ENCODE assay signal across 20 mouse cellular contexts in the genomic region with DNA sequence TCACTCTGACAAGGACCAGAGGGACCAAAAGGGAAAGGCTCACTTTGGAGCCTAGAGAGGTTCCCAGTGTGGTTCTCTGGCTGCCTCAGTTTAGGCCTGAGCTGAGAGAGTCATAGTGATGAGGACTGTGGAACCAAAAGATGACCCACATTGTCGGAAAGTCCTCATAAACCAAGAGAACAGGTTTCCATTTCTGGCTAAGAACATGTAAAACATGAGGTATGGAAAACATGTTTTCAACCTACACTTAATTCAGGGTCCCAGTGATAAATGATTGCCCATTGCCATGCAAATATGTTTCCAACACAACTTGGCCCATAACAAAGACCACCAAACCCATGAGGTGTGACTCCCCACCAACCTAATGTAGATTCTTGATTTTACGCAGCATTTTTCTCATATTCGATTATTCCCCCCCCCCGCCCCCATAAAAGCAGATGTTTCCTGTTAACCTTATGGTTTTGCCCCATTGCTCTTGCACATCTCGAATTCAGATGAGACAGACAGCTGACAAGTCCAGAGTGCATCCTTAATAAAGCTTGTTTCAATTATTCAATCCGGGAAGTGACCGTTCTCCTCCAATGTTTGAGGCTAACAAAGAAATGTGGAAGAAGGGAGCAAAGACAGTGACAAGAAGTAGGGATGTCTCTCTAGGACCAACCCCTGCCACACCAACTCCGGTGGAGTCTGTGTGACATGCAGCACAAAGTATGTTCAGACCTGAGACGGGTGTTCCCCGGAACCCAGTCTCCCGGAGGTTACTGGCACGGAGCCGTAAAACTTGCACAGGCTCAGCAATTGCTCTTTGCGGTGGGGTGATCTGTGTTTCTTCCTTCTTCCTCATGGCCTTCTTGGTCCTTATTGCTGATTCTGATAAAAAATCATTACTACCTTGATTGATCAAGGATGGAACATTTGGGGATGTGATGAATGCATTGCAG.
DNase-seq lines count a peak whose midpoint lies in the region; ATAC-seq and TF ChIP-seq lines count a peak whose summit lies in the region.
"Had no signal": no experiment of that assay in that cellular context is flagged by ENCODE, and none has a peak within 500 bp of the region (broad histone marks: within the 10 kb centered on the region; RNA-seq: fewer than 3 reads in every experiment).

No protein-coding gene starts in this region.

- dilution Hi-C loops in CH12.LX (cut with MboI; ENCODE audit: extremely low pct_ligation_motif_present, extremely low pct_unique_long_range_greater_than_20kb, low sequenced_read_pairs): no loop called here

- ATAC-seq in lung, postnatal 0 days: no peak
- ATAC-seq: forebrain, embryonic 13.5 days; forebrain, postnatal 0 days; hindbrain, postnatal 0 days; intestine, embryonic 15.5 days had no signal

- H3K9me3 ChIP-seq in lung, postnatal 0 days (ENCODE audit: low read length): no peaks in the 10 kb centered on the region
- no peaks in the 10 kb centered on the region for H3K9me3 ChIP-seq in CH12.LX (replicated peaks; ENCODE audit: low read length)
- H3K9me3 ChIP-seq: embryonic facial prominence, embryonic 12.5 days; forebrain, embryonic 13.5 days; heart, embryonic 12.5 days; hindbrain, embryonic 13.5 days; intestine, embryonic 15.5 days had no signal

- H3K79me2 ChIP-seq in CH12.LX (replicated peaks; ENCODE audit: control insufficient read depth, extremely low read depth, insufficient read depth, poor library complexity, severe bottlenecking): peaks cover 12% of the 10 kb centered on the region

- no peak for TF ChIP-seq CTCF in lung, postnatal 0 days (IDR thresholded peaks at IDR 0.05)
- no peak for TF ChIP-seq CTCF in CH12.LX (conservative IDR thresholded peaks at IDR 0.05 in 1 of 2, IDR thresholded peaks at IDR 0.05 in 1 of 2; ENCODE audit: low read depth in 2 of 2, low read length in 2 of 2)
- TF ChIP-seq CTCF in small intestine, adult 2 months (IDR thresholded peaks at IDR 0.05; ENCODE audit: extremely low read depth, insufficient read length, insufficient replicate concordance, low read depth, low read length): no peak

- peak; percentile 49 for DNase-seq in lung, postnatal 36 days
- no peak for DNase-seq in lung, postnatal 0 days (ENCODE audit: low spot score)
- peak; percentile 46 to 51 for DNase-seq in B cell, adult 2 months
- DNase-seq in CH12.LX (ENCODE audit: extremely low read depth): peak; percentile 72
- no peak for DNase-seq in right cerebral cortex, postnatal 36 days (ENCODE audit: low spot score in 2 of 2)
- DNase-seq in heart, postnatal 4 days: no peak
- DNase-seq: adrenal gland, postnatal 10 days; cerebellum, adult 11-12 months; cerebellum, adult 9-10 months; cerebellum, postnatal 25 days; forebrain, postnatal 0 days; gastrocnemius, postnatal 14 days; heart, postnatal 36 days had no signal

- 88% methylated on average over 14 of the region's 14 CpGs for WGBS in lung, postnatal 0 days
- WGBS in small intestine, adult 2 months: 39% methylated on average over 14 of the region's 14 CpGs

- TF ChIP-seq POLR2A in CH12.LX (IDR thresholded peaks at IDR 0.05; ENCODE audit: low read depth, low read length): peak; percentile 24; the same call in 1 of the 2 replicates
- TF ChIP-seq POLR2A in small intestine, adult 2 months (IDR thresholded peaks at IDR 0.05; ENCODE audit: low read depth, low read length): no peak

- in situ Hi-C loops in CH12.LX (cut with MboI; ENCODE audit: low pct_ligation_motif_present, low pct_unique_long_range_greater_than_20kb, low sequenced_read_pairs): no loop called here

- TF ChIP-seq RAD21 in CH12.LX (IDR thresholded peaks at IDR 0.05; ENCODE audit: low read depth, low read length): no peak; the same call in 1 of the 2 replicates

- no peaks in the 10 kb centered on the region for H3K36me3 ChIP-seq in lung, postnatal 0 days (ENCODE audit: insufficient read depth, low read length)
- no peaks in the 10 kb centered on the region for H3K36me3 ChIP-seq in CH12.LX (replicated peaks in 1 of 2; ENCODE audit: control insufficient read depth in 1 of 2, insufficient read depth in 1 of 2, low read length in 1 of 2)
- H3K36me3 ChIP-seq in small intestine, adult 2 months (ENCODE audit: control insufficient read depth, insufficient read depth, low read length): no peaks in the 10 kb centered on the region
- H3K36me3 ChIP-seq: embryonic facial prominence, embryonic 12.5 days; heart, embryonic 12.5 days; hindbrain, embryonic 13.5 days; intestine, embryonic 15.5 days had no signal

- H3K4me2 ChIP-seq in lung, postnatal 0 days (replicated peaks; ENCODE audit: low read depth, low read length): no peak overlapping the region
- H3K4me2 ChIP-seq in CH12.LX (ENCODE audit: insufficient read depth, low read depth, poor library complexity, severe bottlenecking): peak overlapping the region; percentile 62
- H3K4me2 ChIP-seq: embryonic facial prominence, embryonic 12.5 days; forebrain, embryonic 13.5 days; heart, embryonic 12.5 days; hindbrain, embryonic 13.5 days; intestine, embryonic 15.5 days had no signal

- no peak overlapping the region for H3K27ac ChIP-seq in lung, postnatal 0 days (ENCODE audit: low read length)
- peak overlapping the region; percentile 95 for H3K27ac ChIP-seq in CH12.LX (ENCODE audit: insufficient read depth, low read depth)
- H3K27ac ChIP-seq in small intestine, adult 2 months (ENCODE audit: insufficient read depth, low read depth, low read length): peak overlapping the region; percentile 82
- H3K27ac ChIP-seq: embryonic facial prominence, embryonic 12.5 days; forebrain, embryonic 13.5 days; hindbrain, embryonic 13.5 days; hindbrain, postnatal 0 days; intestine, embryonic 15.5 days had no signal

- TF ChIP-seq EP300 in lung, postnatal 0 days (IDR thresholded peaks at IDR 0.05): no peak
- TF ChIP-seq EP300 in CH12.LX (IDR thresholded peaks at IDR 0.05; ENCODE audit: low read length): peak; percentile 82

- no peaks in the 10 kb centered on the region for H3K27me3 ChIP-seq in lung, postnatal 0 days (replicated peaks; ENCODE audit: insufficient read depth, low read length)
- no peaks in the 10 kb centered on the region for H3K27me3 ChIP-seq in CH12.LX (replicated peaks)
- no peaks in the 10 kb centered on the region for H3K27me3 ChIP-seq in small intestine, adult 2 months (ENCODE audit: control insufficient read depth, insufficient read depth, low read length)
- H3K27me3 ChIP-seq: embryonic facial prominence, embryonic 12.5 days; forebrain, embryonic 13.5 days; heart, embryonic 12.5 days; hindbrain, embryonic 13.5 days; intestine, embryonic 15.5 days had no signal

- no peak overlapping the region for H3K9ac ChIP-seq in lung, postnatal 0 days (replicated peaks; ENCODE audit: low read depth)
- H3K9ac ChIP-seq in CH12.LX (ENCODE audit: insufficient read depth, low read depth): peak overlapping the region; percentile 59
- H3K9ac ChIP-seq: embryonic facial prominence, embryonic 12.5 days; forebrain, embryonic 13.5 days; forebrain, postnatal 0 days; heart, embryonic 12.5 days; hindbrain, embryonic 13.5 days; intestine, embryonic 15.5 days had no signal

- no peaks in the 10 kb centered on the region for H3K4me1 ChIP-seq in lung, postnatal 0 days (ENCODE audit: insufficient read depth, low read depth, low read length)
- H3K4me1 ChIP-seq in CH12.LX (ENCODE audit: control insufficient read depth in 1 of 2, insufficient read depth in 2 of 2): peaks cover 29 to 69% of the 10 kb centered on the region in 2 experiments
- H3K4me1 ChIP-seq in small intestine, adult 2 months (ENCODE audit: control insufficient read depth, insufficient read depth, insufficient read length, low read length): peaks cover 34% of the 10 kb centered on the region; the same call in 1 of the 2 replicates

- H3K4me3 ChIP-seq in lung, postnatal 0 days (ENCODE audit: low read depth, low read length): no peak overlapping the region
- no peak overlapping the region for H3K4me3 ChIP-seq in CH12.LX (replicated peaks in 1 of 3; ENCODE audit: low read depth in 2 of 3, low read length in 2 of 3, poor library complexity in 1 of 3)
- no peak overlapping the region for H3K4me3 ChIP-seq in small intestine, adult 2 months (ENCODE audit: low read depth, low read length)
- H3K4me3 ChIP-seq: embryonic facial prominence, embryonic 12.5 days; forebrain, embryonic 13.5 days; heart, embryonic 12.5 days; hindbrain, embryonic 13.5 days; intestine, embryonic 15.5 days had no signal

TF ChIP-seq in CH12.LX, 34 proteins besides CTCF, POLR2A, EP300 and RAD21 (continues in another document):
- TF ChIP-seq TBP (conservative IDR thresholded peaks at IDR 0.05; ENCODE audit: low read depth, low read length) (0 out of 2 replicates have a peak, but pooled peaks have one; percentile 55), MAZ (IDR thresholded peaks at IDR 0.05; ENCODE audit: low read depth, low read length) (no peak), ELF1 (IDR thresholded peaks at IDR 0.05; ENCODE audit: low read depth, low read length) (peak; percentile 65), CHD2 (IDR thresholded peaks at IDR 0.05; ENCODE audit: low read length) (peak; percentile 68; the same call in 1 of the 2 replicates), SIN3A (IDR thresholded peaks at IDR 0.05; ENCODE audit: low read length) (no peak), ZNF384 (IDR thresholded peaks at IDR 0.05; ENCODE audit: low read depth, low read length) (no peak), E2F4 (IDR thresholded peaks at IDR 0.05; ENCODE audit: insufficient replicate concordance, low read depth, low read length) (no peak), ZMIZ1 (IDR thresholded peaks at IDR 0.05; ENCODE audit: low read depth, low read length) (no peak), KAT2A (IDR thresholded peaks at IDR 0.05; ENCODE audit: insufficient replicate concordance, low read length) (no peak), TCF12 (IDR thresholded peaks at IDR 0.05; ENCODE audit: low read depth, low read length) (peak; percentile 82; the same call in 1 of the 2 replicates), GABPA (IDR thresholded peaks at IDR 0.05; ENCODE audit: insufficient replicate concordance, low read depth, low read length) (no peak), MAFK (IDR thresholded peaks at IDR 0.05; ENCODE audit: insufficient replicate concordance, low read length) (peak; percentile 48; the same call in 1 of the 2 replicates), USF1 (IDR thresholded peaks at IDR 0.05; ENCODE audit: low read depth, low read length) (no peak), HCFC1 (IDR thresholded peaks at IDR 0.05; ENCODE audit: low read depth, low read length) (no peak), PAX5 (IDR thresholded peaks at IDR 0.05; ENCODE audit: low read length) (no peak), BHLHE40 (IDR thresholded peaks at IDR 0.05; ENCODE audit: low read depth, low read length) (peak; percentile 38), CHD1 (IDR thresholded peaks at IDR 0.05; ENCODE audit: low read depth, low read length) (no peak; the same call in 1 of the 2 replicates), MEF2A (IDR thresholded peaks at IDR 0.05; ENCODE audit: borderline replicate concordance, low read depth, low read length) (peak; percentile 89; the same call in 1 of the 2 replicates), NELFE (IDR thresholded peaks at IDR 0.05; ENCODE audit: low read depth, low read length) (no peak), USF2 (conservative IDR thresholded peaks at IDR 0.05; ENCODE audit: low read depth, low read length) (no peak), POLR2AphosphoS2 (IDR thresholded peaks at IDR 0.05; ENCODE audit: low read depth, low read length) (no peak)

Comparison
In these comparisons a context has a peak if more than half of its experiments do, and no peak if none do; other contexts are left out.
1. DNase-seq: peak in lung, postnatal 36 days (single experiment), B cell, adult 2 months (2 of 2) and CH12.LX (single experiment); none in lung, postnatal 0 days (single experiment), right cerebral cortex, postnatal 36 days (0 of 2) and heart, postnatal 4 days (single experiment).